Mouse (Mus musculus) heart, adult 8-10 months (tissue): ENCODE data around the gene Casd1. TPM values are rescaled to one million over a fixed set of nuclear protein-coding genes. Genes with fewer than 3 reads are reported as not detected.

Experiments
- total RNA-seq, 4 experiments: library from RNA; stranded (reverse); gene quantifications; 2 replicates each; pipeline ENCODE4 v1.2.4; 2022

The Casd1 gene
- total RNA-seq, 4 experiments from 2014 or later = 19.4 to 21.6 (median 20.5) TPM

Other genes with a start within 250 kb of the Casd1 start
- 10 to 100 TPM; 37.7 to 60.4 (median 58.0) TPM for gene Col1a2, start 96.0 kb upstream of the Casd1 start, total RNA-seq
- gene Sgce, start 146.4 kb downstream of the Casd1 start, total RNA-seq = 10 to 100 TPM; 15.6 to 19.6 (median 17.3) TPM
- 1 to 10 TPM in 2 of 4 experiments, under 1 TPM in 2; 0.83 to 1.2 (median 1.0) TPM for gene Peg10, start 146.5 kb downstream of the Casd1 start, total RNA-seq